Mouse (Mus musculus) cortical plate, adult 2 months (tissue): ENCODE results near the gene Stambpl1. TPM values are rescaled to one million over a fixed set of nuclear protein-coding genes. Genes with fewer than 3 reads are reported as not detected.

Source experiments
- H3K27ac ChIP-seq: fragments of 200-500 bp; 2 replicates; pipeline ENCODE4 v1.5.1; 2012; ENCODE audit warnings: low read length, control low read depth, inconsistent platforms; ENCODE audit not compliant: insufficient read depth
- H3K4me1 ChIP-seq: fragments of 200-500 bp; 2 replicates; pipeline ENCODE4 v1.6.1; 2011; ENCODE audit warnings: low read length; ENCODE audit not compliant: control insufficient read depth, insufficient read depth
- H3K4me3 ChIP-seq: fragments of 200-500 bp; 2 replicates; pipeline ENCODE4 v1.5.1; 2011; ENCODE audit warnings: mild to moderate bottlenecking, low read length, control low read depth; ENCODE audit not compliant: insufficient read depth
- CTCF ChIP-seq: fragments of 200-500 bp; IDR thresholded peaks from 2 replicates; pipeline ENCODE4 v1.5.1; 2011; ENCODE audit warnings: mild to moderate bottlenecking, control low read depth, low read length; ENCODE audit not compliant: insufficient read depth; ENCODE audit errors: extremely low read depth
- POLR2A ChIP-seq: fragments of 200-500 bp; IDR thresholded peaks from 2 replicates; pipeline ENCODE4 v1.6.1; 2011; ENCODE audit warnings: mild to moderate bottlenecking, low read length, control low read depth; ENCODE audit not compliant: insufficient read depth; ENCODE audit errors: extremely low read depth
- polyA plus RNA-seq: library from polyadenylated mRNA; depleted of rRNA; stranded (reverse); fragments of >200 nt; gene quantifications from 2 replicates; pipeline ENCODE4 v1.2.3, GENCODE M21; 2012; rRNA removed

Gene Stambpl1
- polyA plus RNA-seq, result 16.4 TPM in 2 replicates

GRCm38 (mm10) chr19:34192008-34192963 lies at the start of gene Stambpl1:
Stambpl1 (plus strand) TSS chr19:34192229.
- TF ChIP-seq POLR2A (peak; percentile 39; the same call in 1 of the 2 replicates), CTCF (no peak)
- Histone ChIP-seq H3K27ac (peak within 1 kb of the TSS; percentile 97), H3K4me1 (peaks cover 5% of the 10 kb centered on the region; the same call in 1 of the 2 replicates), H3K4me3 (peak within 1 kb of the TSS; percentile 56)

GRCm38 (mm10) chr19:34148421-34148820 lies 43.6 kb upstream of the Stambpl1 start:
- no peaks in the 10 kb centered on the region for H3K4me1 ChIP-seq
- no peak overlapping the region for H3K4me3 ChIP-seq
- TF ChIP-seq POLR2A (no peak), CTCF (no peak)
- H3K27ac ChIP-seq, result no peak overlapping the region

GRCm38 (mm10) chr19:34151909-34152308 lies 40.1 kb upstream of the Stambpl1 start:
- Histone ChIP-seq H3K27ac (no peak overlapping the region), H3K4me1 (no peaks in the 10 kb centered on the region), H3K4me3 (no peak overlapping the region)
- TF ChIP-seq CTCF (peak; percentile 64), POLR2A (no peak)

- Histone ChIP-seq H3K27ac (no peak overlapping the region), H3K4me1 (no peaks in the 10 kb centered on the region), H3K4me3 (no peak overlapping the region)
- TF ChIP-seq POLR2A, result no peak
- TF ChIP-seq CTCF, result no peak
These were observed 38.5 kb upstream of the Stambpl1 start for GRCm38 (mm10) chr19:34153263-34154144.

- TF ChIP-seq POLR2A (no peak), CTCF (no peak)
- H3K4me1 ChIP-seq, result no peaks in the 10 kb centered on the region
- no peak overlapping the region for H3K4me3 ChIP-seq
- no peak overlapping the region for H3K27ac ChIP-seq
These were observed 29.3 kb upstream of the Stambpl1 start for GRCm38 (mm10) chr19:34162693-34163092.

GRCm38 (mm10) chr19:34165891-34166290 lies 26.1 kb upstream of the Stambpl1 start, which contains the start of gene Ankrd22:
Ankrd22 (minus strand) TSS chr19:34166053.
- H3K27ac ChIP-seq, result no peak within 1 kb of the TSS
- no peaks in the 10 kb centered on the region for H3K4me1 ChIP-seq
- TF ChIP-seq CTCF (no peak), POLR2A (no peak)
- H3K4me3 ChIP-seq, result no peak within 1 kb of the TSS

GRCm38 (mm10) chr19:34166386-34166785 lies 25.6 kb upstream of the Stambpl1 start:
- no peak for TF ChIP-seq CTCF
- no peak for TF ChIP-seq POLR2A
- Histone ChIP-seq H3K4me1 (no peaks in the 10 kb centered on the region), H3K27ac (no peak overlapping the region), H3K4me3 (no peak overlapping the region)

- H3K4me1 ChIP-seq, result no peaks in the 10 kb centered on the region
- TF ChIP-seq CTCF, result no peak
- no peak overlapping the region for H3K4me3 ChIP-seq
- no peak overlapping the region for H3K27ac ChIP-seq
These were observed 23.9 kb upstream of the Stambpl1 start for GRCm38 (mm10) chr19:34167896-34168661.

GRCm38 (mm10) chr19:34169121-34169520 lies 22.9 kb upstream of the Stambpl1 start:
- Histone ChIP-seq H3K4me1 (no peaks in the 10 kb centered on the region), H3K27ac (no peak overlapping the region), H3K4me3 (no peak overlapping the region)
- TF ChIP-seq CTCF (no peak), POLR2A (no peak)
